Mouse (Mus musculus) kidney, postnatal 10 days (tissue): ENCODE measurements at regions not wholly inside any gene's neighbourhood (a gene's known extent, or its start where the extent isn't known, plus 50 kb on each side); places are given as distances from the start of the nearest gene placed in this dataset.

ENCODE experiments used
- DNase-seq: peaks from one replicate; pipeline ENCODE4 v3.0.0; 2021; ENCODE audit warnings: mixed read lengths

DNA sequence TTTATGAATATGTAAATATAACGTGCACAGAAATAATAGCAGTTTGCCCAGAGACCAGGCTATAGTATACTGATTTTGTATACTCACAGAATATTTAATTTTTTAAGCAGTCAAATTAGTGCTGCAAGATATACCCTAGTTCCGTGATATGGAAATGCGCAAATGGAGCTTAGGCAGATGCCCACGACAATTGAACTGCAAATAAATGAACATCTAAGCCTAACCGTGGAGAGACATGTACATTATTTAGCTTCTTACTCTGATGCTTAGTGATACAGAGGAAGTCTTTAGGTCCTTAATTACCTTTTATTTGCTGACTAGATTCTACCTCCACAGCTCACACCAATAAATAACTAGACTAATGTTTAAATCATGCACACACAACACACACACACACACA lies 221.9 kb downstream of the Usp25 start:
- DNase-seq: no peak
